Mouse (Mus musculus) mouse embryonic stem cell (cell line): Measurements from ENCODE around the gene Fcer2a.

Source experiments
- in situ Hi-C, 2 experiments: fragments of 300-500 bp; cut with MboI; formaldehyde crosslinking; loops; 1 replicate in 1 of 2; 3 replicates in 1 of 2; pipeline ENCODE4 v1.14.3; 2019 to 2020; ENCODE audit warnings: low sequenced_read_pairs in 2 of 2, low pct_unique_long_range_greater_than_20kb in 1 of 2, mixed read lengths in 1 of 2; ENCODE audit not compliant: unreplicated experiment in 1 of 2

Gene Fcer2a

DNA sequence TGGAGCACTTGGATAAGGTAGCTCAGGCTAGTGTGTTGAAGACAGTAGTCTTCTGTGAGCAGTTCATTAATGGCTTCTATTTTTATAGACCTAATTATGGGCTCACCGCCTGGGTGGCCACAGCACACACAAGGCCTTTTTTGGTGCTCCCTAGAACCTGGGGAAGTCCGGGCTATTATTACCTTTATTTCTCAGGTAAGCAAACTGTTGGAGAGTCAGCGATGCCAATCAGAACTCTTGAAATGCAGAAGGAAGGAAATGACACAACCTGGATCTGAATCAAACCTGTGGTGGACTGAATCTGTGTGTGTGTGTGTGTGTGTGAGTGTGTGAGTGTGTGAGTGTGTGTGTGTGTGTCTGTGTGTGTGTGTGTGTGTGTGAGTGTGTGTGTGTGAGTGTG lies at the start of gene Fcer2a:
Gene Fcer2a, minus strand, starts transcription at position 55 of the 400 bp plus-strand sequence.
- in situ Hi-C loops = no loop called here

DNA sequence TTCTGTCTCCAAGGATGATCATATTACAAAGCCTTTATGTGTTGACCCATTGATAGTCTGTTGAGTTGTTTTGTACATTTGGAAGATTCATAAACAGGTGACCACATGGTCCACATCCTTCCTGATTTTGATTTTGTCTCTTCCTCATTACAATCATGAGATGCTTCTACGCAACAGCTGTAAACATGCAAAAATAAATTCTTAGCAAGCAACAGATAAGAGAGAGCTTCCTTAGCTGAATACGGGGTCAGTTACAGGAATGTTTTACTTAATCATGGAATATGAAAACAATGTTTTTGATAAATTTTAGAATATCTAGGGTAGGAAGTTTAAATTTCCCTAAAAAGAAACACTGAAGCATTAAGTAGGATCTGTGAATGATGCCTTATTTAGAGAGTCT lies 43.0 kb upstream of the Fcer2a start:
- in situ Hi-C loops = no loop called here

DNA sequence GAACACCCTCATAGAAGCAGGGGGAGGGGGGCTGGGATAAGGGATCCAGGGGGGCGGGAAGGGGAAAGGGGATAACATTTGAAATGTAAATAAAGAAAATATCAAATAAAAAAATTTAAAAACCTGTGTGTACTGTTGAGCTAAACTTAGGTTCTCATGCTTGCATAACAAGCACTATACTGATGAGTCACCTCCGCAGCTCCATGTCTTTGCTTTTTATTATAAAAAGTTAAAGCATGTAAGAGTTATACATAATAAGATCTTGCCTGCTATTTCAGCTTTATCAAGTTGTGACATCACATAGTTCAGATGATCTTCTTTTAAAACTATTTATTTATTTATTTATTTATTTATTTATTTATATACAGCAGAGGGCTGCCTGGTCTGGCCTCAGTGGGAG lies 41.6 kb upstream of the Fcer2a start:
- in situ Hi-C loops = no loop called here

DNA sequence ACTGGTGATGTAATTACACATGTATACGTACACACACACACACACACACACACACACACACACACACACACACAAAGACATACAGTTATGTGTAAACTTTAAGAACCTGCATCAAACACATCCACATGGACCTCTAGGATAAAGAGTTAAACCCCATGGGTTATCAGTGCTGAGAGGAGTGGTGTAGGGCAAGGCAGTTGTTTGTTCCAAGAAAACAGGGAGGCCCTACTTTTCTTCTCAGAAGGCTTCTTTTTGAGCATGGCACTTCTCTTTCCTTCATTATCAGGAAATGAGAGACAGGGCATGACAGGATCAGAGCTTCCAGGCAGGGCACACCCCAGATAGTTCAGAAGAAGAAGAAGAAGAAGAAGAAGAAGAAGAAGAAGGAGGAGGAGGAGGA lies 40.1 kb upstream of the Fcer2a start:
- in situ Hi-C loops = no loop called here

DNA sequence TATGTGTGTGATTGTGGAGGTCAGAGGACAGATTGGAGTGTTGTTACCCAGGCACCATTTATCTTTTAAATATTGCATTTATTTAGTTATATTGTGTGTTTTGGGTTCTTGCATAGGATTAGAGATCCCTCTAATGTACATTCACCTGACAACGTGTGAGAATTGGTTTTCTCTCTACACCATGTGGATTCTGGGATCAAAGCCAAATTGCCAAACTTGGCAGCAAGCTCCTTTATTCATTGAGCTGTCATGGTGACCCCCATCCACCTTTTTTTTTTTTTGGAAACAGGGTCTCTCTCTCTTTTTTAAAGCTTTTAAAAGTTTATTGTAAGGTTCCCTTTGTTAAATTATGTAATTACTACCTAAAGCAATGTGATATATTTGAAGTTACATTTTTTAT lies 27.1 kb upstream of the Fcer2a start:
- in situ Hi-C loops = loop anchor here (25.0 kb wide), 2 partner anchors 241 to 641 kb away; partner anchors contain the start of gene Cd209c (in 1 of the 2)

DNA sequence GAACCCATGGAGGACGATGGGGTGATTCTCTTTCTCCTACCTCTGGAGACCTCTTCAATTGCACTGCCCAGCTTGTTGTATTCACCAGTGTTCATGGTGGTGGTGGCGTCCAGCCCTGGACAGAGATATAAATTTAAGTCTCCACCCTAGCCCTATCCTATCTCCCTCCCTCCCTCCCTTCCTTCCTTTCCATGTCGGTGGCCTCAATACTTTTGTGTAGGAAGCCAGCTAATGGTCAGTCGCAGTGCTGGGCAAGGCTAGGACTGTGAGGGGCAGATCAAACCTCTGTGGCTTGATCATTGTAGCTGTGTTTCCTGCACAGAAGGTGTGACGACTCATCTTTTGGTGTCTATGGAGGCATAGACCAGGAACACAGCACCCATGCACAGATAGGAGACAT lies 26.6 kb upstream of the Fcer2a start, which contains the start of gene Clec4g:
Gene Clec4g, minus strand, starts transcription at position 101 of the 400 bp plus-strand sequence.
- in situ Hi-C loops = loop anchor here (25.0 kb wide), 2 partner anchors 242 to 642 kb away; partner anchors contain the start of gene Cd209c (in 1 of the 2)

DNA sequence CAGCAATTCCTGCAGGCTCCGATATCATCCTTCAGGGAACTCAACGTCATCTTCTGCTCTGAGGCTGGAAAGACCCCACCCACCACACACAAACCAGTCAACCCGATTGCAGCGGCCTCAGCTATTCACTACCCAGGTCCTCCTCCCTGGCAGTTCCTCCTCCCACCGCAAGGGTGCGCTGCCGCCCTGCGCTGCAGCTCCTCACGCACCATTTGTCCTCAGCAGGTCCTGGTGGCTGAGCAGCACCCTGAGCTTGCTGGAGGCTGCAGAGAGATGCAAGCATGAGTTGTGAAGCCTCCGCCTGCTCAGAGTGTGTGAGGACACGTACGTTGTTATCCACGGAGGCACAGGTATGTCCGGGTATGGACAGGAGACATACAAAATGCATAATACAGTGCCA lies 24.6 kb upstream of the Fcer2a start:
- in situ Hi-C loops = loop anchor here (10.0 to 25.0 kb wide), 3 partner anchors 236 to 644 kb away; partner anchors contain the start of gene Cd209c (in 2 of the 2)

DNA sequence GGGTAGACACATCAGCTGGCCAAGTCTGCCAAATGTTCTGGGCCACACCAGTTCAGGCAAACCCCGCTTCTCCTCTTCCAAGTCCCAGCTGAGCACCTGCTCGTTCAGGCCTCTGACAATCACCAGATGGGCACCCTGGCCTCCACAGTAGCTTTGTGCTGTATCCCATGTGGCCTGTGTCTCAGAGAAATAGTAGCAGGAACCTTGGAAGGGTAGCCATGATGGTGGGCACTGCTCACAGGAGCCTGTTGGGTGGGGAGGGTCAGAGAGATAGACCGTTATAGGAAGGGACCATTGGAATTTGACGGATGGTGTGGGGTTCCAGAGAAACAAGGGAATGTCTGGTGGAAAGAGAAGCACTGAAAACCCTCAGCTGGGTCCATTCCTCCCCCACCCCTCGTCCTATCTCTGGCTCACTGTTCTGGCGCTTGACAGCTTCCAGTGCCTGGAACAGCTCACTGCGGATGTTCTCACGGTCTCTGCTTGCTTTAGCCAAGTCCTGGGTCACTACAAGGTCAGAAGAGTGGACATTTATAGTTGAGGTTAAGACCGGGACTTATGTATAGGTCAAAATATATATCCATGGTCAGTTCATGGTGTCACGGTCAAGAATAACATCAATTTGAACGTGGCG lies 23.5 kb upstream of the Fcer2a start:
- in situ Hi-C loops = loop anchor here (10.0 to 25.0 kb wide), 3 partner anchors 237 to 645 kb away; partner anchors contain the start of gene Cd209c (in 2 of the 2)

DNA sequence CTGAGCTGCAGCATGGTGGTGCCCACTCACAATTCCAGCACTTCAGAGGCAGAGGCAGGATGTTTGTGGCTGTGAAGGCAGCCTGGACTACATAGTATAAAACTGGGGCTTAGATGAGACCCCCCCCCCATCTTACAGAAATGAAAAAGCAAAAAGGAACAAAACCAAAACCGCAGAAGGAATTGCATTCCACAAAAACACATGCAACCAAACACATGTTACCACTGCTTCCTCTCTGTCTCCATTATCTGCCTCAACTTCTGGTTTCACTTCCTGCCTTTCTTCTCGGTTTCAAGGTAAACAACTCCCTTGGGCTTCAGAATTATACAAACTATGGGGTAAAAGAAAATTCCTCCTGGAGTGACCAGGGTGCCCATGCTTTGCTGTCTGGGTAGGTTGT lies 17.7 kb upstream of the Fcer2a start:
- in situ Hi-C loops = loop anchor here (10.0 to 25.0 kb wide), 3 partner anchors 243 to 651 kb away; partner anchors contain the start of gene Cd209c (in 2 of the 2)

DNA sequence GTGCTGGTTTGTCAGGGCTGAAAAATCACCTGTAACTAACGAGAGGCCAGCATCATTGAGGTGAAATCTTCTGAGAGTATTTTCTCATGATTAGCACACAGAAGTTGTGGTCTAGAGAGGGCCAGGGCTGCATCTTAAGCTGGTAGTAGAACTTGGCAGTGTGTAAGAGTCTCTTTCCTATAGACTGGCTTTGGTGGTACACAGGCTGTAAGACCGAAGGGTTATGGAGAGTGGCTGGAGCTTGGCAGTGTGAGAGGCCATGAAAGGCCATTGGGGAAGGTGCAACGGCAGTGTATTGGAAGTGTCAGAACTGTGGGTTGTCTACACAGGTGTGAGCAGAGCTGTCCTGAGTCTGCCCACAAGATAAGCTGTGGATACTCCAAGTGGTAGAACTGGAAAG lies 16.3 kb upstream of the Fcer2a start:
- in situ Hi-C loops = loop anchor here (10.0 to 25.0 kb wide), 3 partner anchors 244 to 652 kb away; partner anchors contain the start of gene Cd209c (in 2 of the 2)

DNA sequence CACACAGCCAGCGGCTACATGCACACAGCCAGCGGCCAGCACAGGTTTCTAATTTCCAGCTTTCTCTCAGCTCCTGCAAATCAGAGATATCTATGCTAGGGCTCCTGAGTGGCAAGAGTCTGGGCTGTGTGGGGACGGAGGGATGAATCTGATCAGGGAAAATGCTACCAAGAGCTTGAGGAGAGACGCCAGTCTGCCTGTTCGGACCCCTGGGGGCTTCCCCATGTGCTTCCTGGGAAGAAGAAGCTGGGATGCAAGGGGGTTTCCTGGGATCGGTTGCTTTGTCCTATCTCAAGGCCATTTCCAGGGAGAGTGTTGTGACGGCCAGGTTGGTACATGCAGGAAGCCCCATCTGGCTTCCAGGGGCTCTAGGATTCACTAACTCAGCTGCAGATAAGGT lies 13.6 kb upstream of the Fcer2a start:
- in situ Hi-C loops = loop anchor here (25.0 kb wide), 2 partner anchors 255 to 655 kb away; partner anchors contain the start of gene Cd209c (in 1 of the 2)

DNA sequence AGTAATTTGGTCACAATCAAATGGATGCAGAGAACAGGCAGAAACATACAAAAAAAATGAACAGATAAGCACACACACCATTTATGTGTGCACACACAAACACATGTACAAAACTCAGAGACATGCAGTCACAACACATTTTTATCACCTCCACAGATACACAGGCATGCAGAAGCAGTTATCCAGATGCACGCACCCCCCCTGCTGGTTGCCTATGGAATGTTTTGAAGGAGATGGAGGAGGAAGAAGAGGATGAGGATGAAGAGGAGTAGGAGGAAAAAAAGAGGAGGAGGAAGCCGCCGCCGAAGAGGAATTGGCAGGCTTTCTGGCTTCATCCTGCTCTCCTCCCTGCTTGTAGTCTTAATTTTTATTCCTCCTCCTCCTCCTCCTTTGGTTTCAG lies 11.7 kb upstream of the Fcer2a start:
- in situ Hi-C loops = loop anchor here (25.0 kb wide), 2 partner anchors 257 to 657 kb away; partner anchors contain the start of gene Cd209c (in 1 of the 2)

DNA sequence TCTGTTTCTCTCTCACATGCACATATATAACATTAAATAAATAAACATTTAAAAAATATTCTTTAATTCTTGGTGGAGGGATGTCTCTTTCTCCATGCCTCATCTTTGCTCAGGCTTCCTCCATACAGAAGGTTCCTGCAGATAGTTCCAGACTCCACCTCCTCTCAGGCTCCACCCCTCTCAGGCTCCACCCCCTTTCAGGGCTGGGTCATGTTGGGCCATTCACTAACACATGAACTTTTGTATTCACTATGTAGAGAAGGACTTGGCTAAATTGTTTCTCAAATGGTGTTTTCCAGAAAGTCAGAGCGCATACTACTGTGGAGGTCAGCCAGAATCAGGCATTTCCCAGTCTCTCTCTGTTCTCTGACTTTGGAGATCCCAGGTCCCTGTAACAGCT lies 7.5 kb upstream of the Fcer2a start:
- in situ Hi-C loops = loop anchor here (25.0 kb wide), 2 partner anchors 261 to 661 kb away; partner anchors contain the start of gene Cd209c (in 1 of the 2)

DNA sequence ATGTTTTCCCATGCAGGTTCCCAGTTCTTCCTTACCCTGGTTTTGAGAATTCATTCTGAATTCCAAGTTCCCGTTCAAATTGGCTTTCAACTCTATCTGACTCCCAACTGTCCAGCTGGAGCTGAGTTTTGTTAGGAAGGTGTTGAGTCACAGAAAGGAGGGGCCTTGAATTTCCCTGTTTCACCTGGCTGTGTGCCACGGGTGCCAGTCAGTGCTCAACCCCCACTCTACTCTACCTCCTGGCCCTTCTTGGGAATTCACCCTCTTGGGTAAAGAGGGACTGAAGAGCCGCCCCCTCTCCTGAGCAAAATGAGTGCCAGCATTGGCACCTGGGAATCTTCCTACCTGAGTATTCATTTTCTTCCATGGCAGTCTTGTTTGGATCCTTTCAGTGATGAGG lies 3.2 kb downstream of the Fcer2a start:
- in situ Hi-C loops = no loop called here

DNA sequence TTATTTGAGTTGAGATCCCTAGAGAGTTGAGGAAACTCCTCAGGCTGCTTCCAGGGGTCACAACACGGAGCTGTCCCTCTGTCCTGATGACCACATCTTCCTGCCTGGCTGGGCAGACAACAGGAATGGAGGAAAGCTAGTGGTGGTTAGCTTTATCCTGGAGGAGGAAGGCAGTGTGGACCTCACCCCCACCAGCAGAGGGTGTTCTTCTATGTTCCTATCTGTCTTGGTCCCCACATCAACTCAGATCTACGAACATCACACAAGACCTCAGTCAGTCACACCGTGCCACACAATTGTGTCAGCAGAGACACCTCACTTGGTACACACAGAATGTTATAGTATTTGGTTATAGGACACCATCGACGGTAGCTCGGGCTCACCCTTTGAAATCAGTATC lies 6.4 kb downstream of the Fcer2a start:
- in situ Hi-C loops = no loop called here

DNA sequence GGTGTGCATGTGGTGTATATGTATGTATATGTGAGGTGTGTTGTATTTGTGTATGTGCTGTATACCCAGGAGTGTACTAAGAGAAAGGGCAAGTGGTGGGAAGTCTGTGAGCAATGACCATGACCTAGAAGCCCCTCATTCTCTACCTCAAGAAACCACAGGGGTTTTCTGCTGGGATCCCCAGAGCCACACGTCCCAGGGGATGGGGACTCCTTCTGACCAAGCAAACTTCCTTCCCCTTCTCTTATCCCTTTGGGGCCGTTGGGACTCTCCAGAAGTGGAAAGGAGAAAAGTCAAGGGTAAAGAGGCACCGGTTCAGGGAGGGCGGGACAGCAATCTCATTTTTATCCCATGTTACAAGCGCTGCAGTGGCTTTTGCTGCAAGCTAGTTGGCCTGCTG lies 8.6 kb downstream of the Fcer2a start:
- in situ Hi-C loops = no loop called here

DNA sequence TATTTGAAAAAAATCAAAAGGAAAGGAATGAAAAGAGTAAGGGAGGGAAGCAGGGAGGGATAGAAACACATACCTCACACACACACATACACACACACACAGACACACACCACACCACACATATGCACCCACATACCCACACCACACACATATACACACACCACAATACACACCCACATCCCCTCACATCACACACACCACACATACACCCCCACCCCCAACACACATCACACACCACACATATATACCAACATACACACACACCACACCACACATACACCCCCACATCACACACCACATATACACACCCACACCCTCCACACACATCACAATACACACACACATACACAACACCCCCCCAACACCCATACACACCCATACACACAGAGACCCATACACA lies 9.4 kb downstream of the Fcer2a start:
- in situ Hi-C loops = no loop called here

DNA sequence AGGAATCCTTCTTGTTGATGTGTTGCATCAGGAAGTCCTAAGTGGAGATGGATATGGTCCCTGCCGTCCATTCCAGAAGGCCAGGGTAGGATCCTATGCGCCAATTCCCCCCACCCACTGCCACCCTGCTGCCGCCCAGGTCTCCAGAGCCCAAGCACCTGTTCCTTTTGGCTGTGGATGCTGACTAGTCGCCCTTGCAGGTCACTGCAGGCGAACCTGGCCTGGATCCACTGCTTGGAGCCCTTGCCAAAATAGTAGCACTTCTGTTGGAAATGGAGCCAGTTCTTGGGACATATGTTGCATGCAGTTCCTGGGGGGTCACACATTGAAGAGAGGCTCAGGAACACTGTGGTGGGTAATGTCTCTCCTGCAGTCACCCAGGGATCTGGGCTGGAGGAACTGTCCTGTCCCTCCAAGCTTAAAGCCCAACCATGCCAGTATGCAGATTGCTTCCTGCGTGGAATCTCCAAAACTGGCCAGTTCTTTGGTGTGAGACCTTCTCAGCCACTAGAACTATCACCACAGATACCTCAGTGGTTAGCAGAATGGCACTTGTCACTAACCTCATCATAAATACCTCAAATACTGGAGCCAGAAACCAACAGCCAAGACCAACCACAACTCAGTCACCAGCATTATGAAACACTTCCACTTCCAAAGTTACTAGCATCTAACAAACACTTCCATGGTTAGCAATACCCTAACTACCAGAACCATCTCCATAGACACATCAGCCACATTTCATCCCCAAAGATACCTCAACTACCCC lies 10.4 kb downstream of the Fcer2a start:
- in situ Hi-C loops = no loop called here

DNA sequence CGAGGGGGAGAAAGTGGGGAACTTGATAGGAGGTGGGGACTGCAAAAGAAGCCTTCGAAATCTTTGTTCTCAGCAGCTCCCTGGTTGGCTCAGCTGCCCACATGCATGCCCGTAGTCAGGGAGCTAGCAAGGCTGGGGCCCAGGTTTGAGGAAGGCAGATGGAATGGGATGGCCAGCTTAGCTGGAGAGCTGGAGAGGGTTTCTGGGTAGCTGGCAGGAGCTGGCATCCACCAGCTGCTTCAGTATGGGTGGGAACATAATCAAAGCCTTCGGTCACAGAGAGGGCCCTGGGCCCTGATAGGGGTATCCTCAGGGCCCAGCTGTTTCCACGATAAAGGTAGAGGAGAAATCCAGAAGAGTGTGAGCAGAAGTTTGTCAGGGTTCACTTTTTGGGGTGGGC lies 11.5 kb downstream of the Fcer2a start:
- in situ Hi-C loops = no loop called here
